Mouse (Mus musculus) telencephalon, adult 2 months (tissue): ENCODE results near the gene Nat8f2.
"Not testable (repeated sequence)": the region's sequence is repeated elsewhere in the genome, so short reads cannot be mapped to it uniquely, and the experiment has no call there.

Experiments
- DNase-seq: peaks from one replicate; pipeline ENCODE4 v3.0.0-alpha.2; 2011; ENCODE audit warnings: low read depth, low spot score

Nat8f2 gene

GRCm38 (mm10) chr6:85864900-85865639 lies 3.9 kb downstream of the Nat8f2 start:
- DNase-seq = not testable (repeated sequence)

GRCm38 (mm10) chr6:85863840-85864239 lies 5.1 kb downstream of the Nat8f2 start:
- DNase-seq = no peak

GRCm38 (mm10) chr6:85863136-85863535 lies 5.8 kb downstream of the Nat8f2 start:
- no peak for DNase-seq

GRCm38 (mm10) chr6:85862565-85862964 lies 6.4 kb downstream of the Nat8f2 start:
- DNase-seq = no peak

- DNase-seq = no peak
These were observed 7.7 kb downstream of the Nat8f2 start for GRCm38 (mm10) chr6:85861247-85861646.

- DNase-seq = peak; percentile 76
These were observed 12.7 kb downstream of the Nat8f2 start for GRCm38 (mm10) chr6:85856194-85856678.

- no peak for DNase-seq
These were observed 15.5 kb downstream of the Nat8f2 start for GRCm38 (mm10) chr6:85853481-85853880.

- DNase-seq = no peak
These were observed 17.7 kb downstream of the Nat8f2 start for GRCm38 (mm10) chr6:85851062-85851773.

- DNase-seq = no peak
These were observed 19.7 kb downstream of the Nat8f2 start for GRCm38 (mm10) chr6:85849240-85849639.

- DNase-seq = no peak
These were observed 20.8 kb downstream of the Nat8f2 start for GRCm38 (mm10) chr6:85848140-85848539.

GRCm38 (mm10) chr6:85846921-85847320 lies 22.0 kb downstream of the Nat8f2 start:
- no peak for DNase-seq

GRCm38 (mm10) chr6:85843677-85844458 lies 25.1 kb downstream of the Nat8f2 start:
- not testable (repeated sequence) for DNase-seq

GRCm38 (mm10) chr6:85839982-85840381 lies 29.0 kb downstream of the Nat8f2 start:
- peak; percentile 35 for DNase-seq

GRCm38 (mm10) chr6:85838674-85839073 lies 30.3 kb downstream of the Nat8f2 start:
- DNase-seq = no peak

GRCm38 (mm10) chr6:85837307-85837706 lies 31.7 kb downstream of the Nat8f2 start:
- DNase-seq = not testable (repeated sequence)

- DNase-seq = not testable (repeated sequence)
These were observed 32.1 kb downstream of the Nat8f2 start for GRCm38 (mm10) chr6:85836827-85837226.

- DNase-seq = not testable (repeated sequence)
These were observed 32.9 kb downstream of the Nat8f2 start for GRCm38 (mm10) chr6:85836098-85836497.

- DNase-seq = not testable (repeated sequence)
These were observed 33.9 kb downstream of the Nat8f2 start for GRCm38 (mm10) chr6:85835104-85835503.

- not testable (repeated sequence) for DNase-seq
These were observed 34.4 kb downstream of the Nat8f2 start for GRCm38 (mm10) chr6:85834504-85835100.

GRCm38 (mm10) chr6:85831796-85832321 lies 37.1 kb downstream of the Nat8f2 start, which contains the start of gene Nat8:
Nat8 (minus strand) TSS chr6:85832082.
- DNase-seq = no peak

- no peak for DNase-seq
These were observed 39.5 kb downstream of the Nat8f2 start for GRCm38 (mm10) chr6:85829462-85829861.
